Mouse (Mus musculus): ENCODE results near the gene Gcc1. TPM values are rescaled to one million over a fixed set of nuclear protein-coding genes. Genes with fewer than 3 reads are reported as not detected.
A peak's percentile ranks its signal among the peaks of the same experiment; 100 is the strongest.

Gene Gcc1
- total and polyA plus RNA-seq, 2 experiments from 2014 or later, result 4.2 to 6.4 TPM

GRCm38 (mm10) chr6:28470017-28470602 lies 41.9 kb upstream of the Gcc1 start:
- Histone ChIP-seq H3K4me3 (ENCODE audit: low read depth, low read length) (no peak overlapping the region), H3K9me3 (replicated peaks; ENCODE audit: control insufficient read depth, low read length) (no peaks in the 10 kb centered on the region), H3K27me3 (ENCODE audit: control insufficient read depth, insufficient read depth, low read length) (no peaks in the 10 kb centered on the region), H3K36me3 (replicated peaks; ENCODE audit: control insufficient read depth, insufficient read depth, low read length) (no peaks in the 10 kb centered on the region), H3K4me2 (ENCODE audit: low read depth, low read length) (no peak overlapping the region), H3K9ac (replicated peaks; ENCODE audit: low read depth, low read length) (no peak overlapping the region), H3K27ac (ENCODE audit: low read depth) (no peak overlapping the region), H3K4me1 (ENCODE audit: control insufficient read depth, insufficient read depth) (no peaks in the 10 kb centered on the region)
- WGBS, result 42% methylated on average over 4 of the region's 4 CpGs
- no peak for ATAC-seq (ENCODE audit: insufficient read depth, low read depth)
- no peak for DNase-seq (ENCODE audit: low spot score)
- TF ChIP-seq CTCF (IDR thresholded peaks at IDR 0.05; ENCODE audit: low read depth) (no peak), EP300 (IDR thresholded peaks at IDR 0.05; ENCODE audit: low read depth) (no peak)

- Histone ChIP-seq H3K4me2 (ENCODE audit: low read depth, low read length) (no peak overlapping the region), H3K27me3 (ENCODE audit: control insufficient read depth, insufficient read depth, low read length) (no peaks in the 10 kb centered on the region), H3K9me3 (replicated peaks; ENCODE audit: control insufficient read depth, low read length) (no peaks in the 10 kb centered on the region), H3K4me1 (ENCODE audit: control insufficient read depth, insufficient read depth) (no peaks in the 10 kb centered on the region), H3K4me3 (ENCODE audit: low read depth, low read length) (no peak overlapping the region), H3K27ac (ENCODE audit: low read depth) (no peak overlapping the region), H3K36me3 (replicated peaks; ENCODE audit: control insufficient read depth, insufficient read depth, low read length) (no peaks in the 10 kb centered on the region), H3K9ac (replicated peaks; ENCODE audit: low read depth, low read length) (no peak overlapping the region)
- WGBS, result 35% methylated on average over 6 of the region's 6 CpGs
- ATAC-seq (ENCODE audit: insufficient read depth, low read depth) (no peak), DNase-seq (ENCODE audit: low spot score) (no peak)
- TF ChIP-seq EP300 (IDR thresholded peaks at IDR 0.05; ENCODE audit: low read depth) (no peak), CTCF (IDR thresholded peaks at IDR 0.05; ENCODE audit: low read depth) (no peak)
Measured at GRCm38 (mm10) chr6:28464630-28465029, 36.4 kb upstream of the Gcc1 start.

GRCm38 (mm10) chr6:28460534-28460933 lies 32.3 kb upstream of the Gcc1 start:
- Histone ChIP-seq H3K9me3 (replicated peaks; ENCODE audit: control insufficient read depth, low read length) (no peaks in the 10 kb centered on the region), H3K27me3 (ENCODE audit: control insufficient read depth, insufficient read depth, low read length) (no peaks in the 10 kb centered on the region), H3K4me1 (ENCODE audit: control insufficient read depth, insufficient read depth) (no peaks in the 10 kb centered on the region), H3K36me3 (replicated peaks; ENCODE audit: control insufficient read depth, insufficient read depth, low read length) (no peaks in the 10 kb centered on the region), H3K4me2 (ENCODE audit: low read depth, low read length) (no peak overlapping the region), H3K4me3 (ENCODE audit: low read depth, low read length) (no peak overlapping the region), H3K9ac (replicated peaks; ENCODE audit: low read depth, low read length) (no peak overlapping the region), H3K27ac (ENCODE audit: low read depth) (no peak overlapping the region)
- TF ChIP-seq CTCF (IDR thresholded peaks at IDR 0.05; ENCODE audit: low read depth), result peak; percentile 58
- no peak for TF ChIP-seq EP300 (IDR thresholded peaks at IDR 0.05; ENCODE audit: low read depth)
- 4% methylated on average over 5 of the region's 5 CpGs for WGBS
- DNase-seq (ENCODE audit: low spot score) (peak; percentile 34), ATAC-seq (ENCODE audit: insufficient read depth, low read depth) (no peak)

- ATAC-seq (ENCODE audit: insufficient read depth, low read depth), result no peak
- no peak for DNase-seq (ENCODE audit: low spot score)
- Histone ChIP-seq H3K9ac (replicated peaks; ENCODE audit: low read depth, low read length) (no peak overlapping the region), H3K36me3 (replicated peaks; ENCODE audit: control insufficient read depth, insufficient read depth, low read length) (no peaks in the 10 kb centered on the region), H3K9me3 (replicated peaks; ENCODE audit: control insufficient read depth, low read length) (no peaks in the 10 kb centered on the region), H3K4me2 (ENCODE audit: low read depth, low read length) (no peak overlapping the region), H3K27ac (ENCODE audit: low read depth) (no peak overlapping the region), H3K27me3 (ENCODE audit: control insufficient read depth, insufficient read depth, low read length) (no peaks in the 10 kb centered on the region), H3K4me3 (ENCODE audit: low read depth, low read length) (no peak overlapping the region), H3K4me1 (ENCODE audit: control insufficient read depth, insufficient read depth) (no peaks in the 10 kb centered on the region)
- TF ChIP-seq EP300 (IDR thresholded peaks at IDR 0.05; ENCODE audit: low read depth) (no peak), CTCF (IDR thresholded peaks at IDR 0.05; ENCODE audit: low read depth) (no peak)
Measured at GRCm38 (mm10) chr6:28459221-28459668, 31.1 kb upstream of the Gcc1 start.

- under 1% methylated on average over 12 of the region's 12 CpGs for WGBS
- Histone ChIP-seq H3K4me1 (ENCODE audit: control insufficient read depth, insufficient read depth) (no peaks in the 10 kb centered on the region), H3K4me3 (ENCODE audit: low read depth, low read length) (no peak overlapping the region), H3K9me3 (replicated peaks; ENCODE audit: control insufficient read depth, low read length) (no peaks in the 10 kb centered on the region), H3K9ac (replicated peaks; ENCODE audit: low read depth, low read length) (no peak overlapping the region), H3K36me3 (replicated peaks; ENCODE audit: control insufficient read depth, insufficient read depth, low read length) (no peaks in the 10 kb centered on the region), H3K27ac (ENCODE audit: low read depth) (no peak overlapping the region), H3K27me3 (ENCODE audit: control insufficient read depth, insufficient read depth, low read length) (peaks cover 34% of the 10 kb centered on the region), H3K4me2 (ENCODE audit: low read depth, low read length) (no peak overlapping the region)
- no peak for ATAC-seq (ENCODE audit: insufficient read depth, low read depth)
- TF ChIP-seq CTCF (IDR thresholded peaks at IDR 0.05; ENCODE audit: low read depth), result no peak
- no peak for TF ChIP-seq EP300 (IDR thresholded peaks at IDR 0.05; ENCODE audit: low read depth)
- no peak for DNase-seq (ENCODE audit: low spot score)
Measured at GRCm38 (mm10) chr6:28450977-28451376, 22.8 kb upstream of the Gcc1 start.

GRCm38 (mm10) chr6:28450481-28450880 lies 22.3 kb upstream of the Gcc1 start:
- ATAC-seq (ENCODE audit: insufficient read depth, low read depth), result no peak
- WGBS, result 14% methylated on average over 5 of the region's 5 CpGs

More at GRCm38 (mm10) chr6:28450481-28450880, 22.3 kb upstream of the Gcc1 start:
- no peak overlapping the region for H3K27ac ChIP-seq (ENCODE audit: low read depth)
- H3K4me2 ChIP-seq (ENCODE audit: low read depth, low read length), result no peak overlapping the region
- H3K4me1 ChIP-seq (ENCODE audit: control insufficient read depth, insufficient read depth), result no peaks in the 10 kb centered on the region
- no peak for DNase-seq (ENCODE audit: low spot score)
- TF ChIP-seq EP300 (IDR thresholded peaks at IDR 0.05; ENCODE audit: low read depth) (no peak), CTCF (IDR thresholded peaks at IDR 0.05; ENCODE audit: low read depth) (peak; percentile 17; the same call in 1 of the 2 replicates)
- no peak overlapping the region for H3K9ac ChIP-seq (replicated peaks; ENCODE audit: low read depth, low read length)
- peaks cover 34% of the 10 kb centered on the region for H3K27me3 ChIP-seq (ENCODE audit: control insufficient read depth, insufficient read depth, low read length)
- H3K9me3 ChIP-seq (replicated peaks; ENCODE audit: control insufficient read depth, low read length), result no peaks in the 10 kb centered on the region
- no peaks in the 10 kb centered on the region for H3K36me3 ChIP-seq (replicated peaks; ENCODE audit: control insufficient read depth, insufficient read depth, low read length)
- H3K4me3 ChIP-seq (ENCODE audit: low read depth, low read length), result no peak overlapping the region

Data from heart, postnatal 0 days (tissue).